Mouse (Mus musculus) bone marrow macrophage, adult 2 months (primary cell): Measurements from ENCODE around the gene Cyb5r1.

Source experiments
- CTCF ChIP-seq: IDR thresholded peaks from 2 replicates; pipeline ENCODE4 v1.5.1; 2012; ENCODE audit warnings: low read depth, mild to moderate bottlenecking, low read length, moderate library complexity
- POLR2A ChIP-seq: IDR thresholded peaks from 2 replicates; pipeline ENCODE4 v1.6.1; 2012; ENCODE audit warnings: mild to moderate bottlenecking, low read depth, low read length, borderline replicate concordance

- TF ChIP-seq POLR2A (no peak), CTCF (no peak)
Measured at GRCm38 (mm10) chr1:134385666-134386065, 19.7 kb upstream of the Cyb5r1 start, which contains the start of gene 4933406M09Rik.
